Mouse (Mus musculus) MEL (cell line): ENCODE data around the gene Slc39a11.

Experiments used
- CHD1 ChIP-seq: IDR thresholded peaks from 2 replicates; pipeline ENCODE4 v1.6.1; 2012; ENCODE audit warnings: low read depth, mild to moderate bottlenecking, inconsistent platforms, low read length, improper control_type of control experiment
- CTCF ChIP-seq, 3 experiments: IDR thresholded peaks in 2 of 3; conservative IDR thresholded peaks in 1 of 3; 2 replicates each; pipeline ENCODE4 v1.5.1; 2011 to 2012; ENCODE audit warnings: low read length in 3 of 3, low read depth in 2 of 3, mild to moderate bottlenecking in 2 of 3, improper control_type of control experiment in 1 of 3, inconsistent platforms in 1 of 3, mixed read lengths in 1 of 3, moderate library complexity in 1 of 3; ENCODE audit not compliant: control insufficient read depth in 1 of 3, insufficient read depth in 1 of 3, poor library complexity in 1 of 3, severe bottlenecking in 1 of 3
- E2F4 ChIP-seq: IDR thresholded peaks from 2 replicates; pipeline ENCODE4 v1.6.1; 2011; ENCODE audit warnings: low read depth, low read length, improper control_type of control experiment, borderline replicate concordance
- MAFK ChIP-seq: IDR thresholded peaks from 2 replicates; pipeline ENCODE4 v1.6.1; 2011; ENCODE audit warnings: low read depth, mild to moderate bottlenecking, low read length, improper control_type of control experiment, borderline replicate concordance
- POLR2A ChIP-seq, 2 experiments: IDR thresholded peaks; 2 replicates each; pipeline ENCODE4 v1.6.1; 2011 to 2012; ENCODE audit warnings: low read length in 2 of 2, mild to moderate bottlenecking in 2 of 2, control low read depth in 1 of 2, improper control_type of control experiment in 1 of 2, low read depth in 1 of 2, moderate library complexity in 1 of 2; ENCODE audit not compliant: control insufficient read depth in 1 of 2, insufficient read depth in 1 of 2, poor library complexity in 1 of 2
- RCOR1 ChIP-seq: IDR thresholded peaks from 2 replicates; pipeline ENCODE4 v1.6.1; 2012; ENCODE audit warnings: low read depth, mild to moderate bottlenecking, inconsistent platforms, low read length, improper control_type of control experiment
- TAL1 ChIP-seq: IDR thresholded peaks from 2 replicates; pipeline ENCODE4 v1.6.1; 2012; ENCODE audit warnings: mild to moderate bottlenecking, inconsistent platforms, low read length, moderate library complexity, mixed read lengths
- UBTF ChIP-seq: IDR thresholded peaks from 2 replicates; pipeline ENCODE4 v1.6.1; 2012; ENCODE audit warnings: low read depth, mild to moderate bottlenecking, inconsistent platforms, low read length, improper control_type of control experiment, moderate library complexity, borderline replicate concordance; ENCODE audit not compliant: insufficient read depth
- USF1 ChIP-seq: IDR thresholded peaks from 2 replicates; pipeline ENCODE4 v1.6.1; 2014; ENCODE audit warnings: low read depth, mild to moderate bottlenecking, inconsistent platforms, low read length, improper control_type of control experiment, moderate library complexity

DNA sequence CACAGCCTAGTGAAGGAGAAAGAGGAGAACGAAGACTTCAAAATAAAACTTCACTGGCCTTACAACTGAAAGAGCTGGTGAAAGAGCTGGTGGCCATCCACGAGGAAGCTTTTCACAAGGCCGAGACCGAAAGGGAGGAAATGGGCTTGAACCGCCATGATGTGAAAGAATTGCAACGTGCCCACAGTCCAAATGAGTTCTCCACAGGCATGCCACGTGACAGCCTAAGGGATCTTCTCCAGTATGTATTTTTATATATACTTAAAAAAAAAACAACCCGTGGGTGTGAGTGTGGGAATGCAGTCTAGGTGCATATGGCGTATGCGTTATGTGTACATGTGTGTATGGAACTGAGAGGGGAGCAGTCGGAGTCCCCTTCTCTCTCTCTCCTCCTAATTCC is 207.8 kb downstream of the Slc39a11 start:
- TF ChIP-seq POLR2A (IDR thresholded peaks at IDR 0.05; ENCODE audit: control insufficient read depth in 1 of 2, insufficient read depth in 1 of 2, low read depth in 1 of 2, low read length in 2 of 2, poor library complexity in 1 of 2) (no peak), UBTF (no peak), CHD1 (no peak), RCOR1 (no peak), E2F4 (no peak), CTCF (IDR thresholded peaks at IDR 0.05 in 2 of 3, conservative IDR thresholded peaks at IDR 0.05 in 1 of 3; ENCODE audit: control insufficient read depth in 1 of 3, insufficient read depth in 1 of 3, low read depth in 2 of 3, low read length in 3 of 3, poor library complexity in 1 of 3, severe bottlenecking in 1 of 3) (no peak), MAFK (no peak), TAL1 (no peak), USF1 (no peak)
